Mouse (Mus musculus): ENCODE results near the gene Gm28845.
"Not testable (repeated sequence)": the region's sequence is repeated elsewhere in the genome, so short reads cannot be mapped to it uniquely, and the experiment has no call there.

The Gm28845 gene

GRCm38 (mm10) chr1:65107654-65108279 lies 11.6 kb downstream of the Gm28845 start:
- no peak for DNase-seq (ENCODE audit: low read depth, low spot score)

- no peak for DNase-seq (ENCODE audit: low read depth, low spot score)
Observed at GRCm38 (mm10) chr1:65103273-65103672, 16.1 kb downstream of the Gm28845 start, which contains the start of gene Cryga. Gene Cryga, minus strand, starts transcription at chr1:65103373.

DNA sequence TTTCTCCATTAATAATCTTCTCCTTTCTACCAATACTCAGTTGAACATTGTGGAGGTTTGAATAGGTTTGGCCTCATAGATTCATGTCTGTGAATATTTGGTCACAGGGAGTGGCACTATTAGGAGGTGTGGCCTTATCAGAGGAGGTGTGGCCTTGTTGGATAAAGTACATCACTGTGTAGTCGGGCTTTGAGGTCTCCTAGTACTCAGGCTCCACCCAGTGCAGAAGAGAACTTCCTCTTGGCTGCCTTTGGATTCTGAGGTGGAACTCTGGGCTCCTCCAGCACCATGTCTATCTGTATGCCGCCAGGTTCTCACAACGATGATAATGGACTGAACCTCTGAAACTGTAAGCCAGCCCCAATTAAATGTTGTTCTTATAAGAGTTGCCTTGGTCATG lies 22.4 kb downstream of the Gm28845 start:
- DNase-seq (ENCODE audit: low read depth, low spot score), result no peak

GRCm38 (mm10) chr1:65091566-65091965 lies 27.8 kb downstream of the Gm28845 start:
- DNase-seq (ENCODE audit: low read depth, low spot score), result no peak

DNA sequence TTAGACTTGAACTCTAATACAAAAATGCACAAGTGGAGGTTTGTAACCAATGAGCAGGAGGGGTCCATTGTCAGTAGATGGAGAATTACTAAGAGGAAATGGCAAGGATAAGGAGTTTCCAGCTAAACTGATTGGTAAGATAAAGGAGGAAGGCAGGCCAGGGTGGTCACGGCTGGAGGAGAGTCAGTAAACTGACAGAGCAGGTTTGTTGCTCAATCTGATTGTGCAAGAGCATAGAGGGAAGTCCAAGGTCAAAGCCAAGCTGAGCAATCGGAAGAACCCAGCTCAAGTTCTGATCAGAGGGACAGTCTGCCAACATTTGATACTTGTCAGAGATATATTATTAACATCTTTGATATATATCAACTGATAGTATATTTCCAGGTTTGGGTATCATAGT lies 29.0 kb downstream of the Gm28845 start:
- DNase-seq (ENCODE audit: low read depth, low spot score), result no peak

DNA sequence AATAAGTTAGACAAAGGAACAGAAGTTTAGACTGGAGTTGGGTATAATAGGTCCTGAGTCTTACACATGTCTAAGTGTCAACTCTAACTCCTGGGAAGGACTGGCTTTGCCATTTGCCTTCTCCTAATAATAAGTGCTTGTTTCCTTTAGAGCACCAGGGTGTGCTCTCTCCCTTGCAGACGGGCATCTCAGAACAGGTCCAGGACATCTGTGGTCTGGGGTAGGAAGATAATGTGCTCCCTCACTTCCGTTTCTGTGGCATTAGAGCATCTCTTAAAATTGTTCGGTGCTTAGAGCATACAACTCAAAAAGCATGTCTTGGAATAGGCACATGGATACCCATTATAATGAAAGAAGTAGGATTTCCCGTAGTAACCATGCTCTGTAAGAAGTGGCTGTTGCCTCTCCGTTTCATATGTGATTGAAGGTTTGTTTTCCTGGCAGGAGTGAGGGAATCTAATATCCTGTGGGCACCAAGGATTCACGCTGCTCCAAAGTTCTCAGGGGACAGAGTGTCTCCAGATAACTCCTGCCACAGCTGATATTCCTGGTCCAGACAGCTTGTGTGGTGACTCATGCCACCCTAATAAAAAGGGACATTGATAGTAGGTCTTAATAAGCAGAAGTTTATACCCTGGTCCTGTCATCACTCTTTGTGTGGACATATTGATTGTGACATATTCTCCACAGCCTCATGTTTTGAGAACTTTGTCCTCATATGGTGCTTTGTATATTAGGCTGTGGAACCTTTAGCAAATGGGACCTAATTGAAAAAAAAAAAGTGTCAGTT lies 30.6 kb downstream of the Gm28845 start:
- DNase-seq (ENCODE audit: low read depth, low spot score), result no peak

DNA sequence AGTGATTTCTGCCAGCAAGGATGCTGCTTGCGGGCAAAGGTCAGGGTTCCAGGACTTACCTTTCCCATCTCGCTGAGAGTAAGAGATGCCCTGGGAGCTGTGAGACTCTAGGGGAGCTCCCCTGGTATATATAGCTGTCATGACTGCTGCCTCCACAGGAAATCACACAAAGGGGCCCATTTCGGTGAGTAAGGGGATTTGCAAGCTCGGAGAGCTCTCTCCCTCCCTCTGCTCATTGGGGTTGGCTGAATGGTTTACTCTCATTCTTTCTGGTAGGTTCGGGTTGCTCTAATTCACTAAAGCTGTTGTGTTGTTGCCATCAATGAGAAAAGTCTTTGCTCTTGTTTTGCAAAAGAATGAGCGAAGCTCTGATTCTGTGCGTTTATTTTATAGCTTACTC lies 37.2 kb downstream of the Gm28845 start, which contains the start of gene Crygb:
Crygb (minus strand) TSS at position 101 of the 400 bp plus-strand sequence.
- DNase-seq (ENCODE audit: low read depth, low spot score), result no peak

GRCm38 (mm10) chr1:65075607-65076006 lies 43.8 kb downstream of the Gm28845 start:
- DNase-seq (ENCODE audit: low read depth, low spot score), result no peak

GRCm38 (mm10) chr1:65073589-65073988 lies 45.8 kb downstream of the Gm28845 start, which contains the start of gene Crygc:
Gene Crygc, minus strand, starts transcription at chr1:65073689.
- DNase-seq (ENCODE audit: low read depth, low spot score), result no peak

GRCm38 (mm10) chr1:65067842-65068241 lies 51.5 kb downstream of the Gm28845 start:
- no peak for DNase-seq (ENCODE audit: low read depth, low spot score)

DNA sequence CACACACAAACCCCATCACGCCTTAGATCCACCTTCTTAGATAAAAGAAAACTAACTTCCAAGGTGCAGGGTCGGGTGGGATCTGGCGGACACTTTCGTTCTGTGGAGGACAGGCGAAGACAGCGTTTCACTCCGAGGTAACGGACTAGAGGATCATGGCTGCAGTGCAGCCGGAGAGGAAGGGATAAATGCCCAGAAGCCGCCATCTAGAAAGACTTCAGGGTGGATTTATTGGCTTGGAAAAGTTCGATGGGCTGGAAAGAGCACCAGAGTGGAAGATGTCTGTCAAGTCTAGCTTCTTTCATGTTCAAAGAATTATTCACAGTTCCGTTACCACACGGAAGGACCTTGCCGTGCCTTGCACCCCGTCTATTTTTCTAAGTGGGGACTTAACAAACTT lies 55.2 kb downstream of the Gm28845 start:
- DNase-seq (ENCODE audit: low read depth, low spot score), result no peak

DNA sequence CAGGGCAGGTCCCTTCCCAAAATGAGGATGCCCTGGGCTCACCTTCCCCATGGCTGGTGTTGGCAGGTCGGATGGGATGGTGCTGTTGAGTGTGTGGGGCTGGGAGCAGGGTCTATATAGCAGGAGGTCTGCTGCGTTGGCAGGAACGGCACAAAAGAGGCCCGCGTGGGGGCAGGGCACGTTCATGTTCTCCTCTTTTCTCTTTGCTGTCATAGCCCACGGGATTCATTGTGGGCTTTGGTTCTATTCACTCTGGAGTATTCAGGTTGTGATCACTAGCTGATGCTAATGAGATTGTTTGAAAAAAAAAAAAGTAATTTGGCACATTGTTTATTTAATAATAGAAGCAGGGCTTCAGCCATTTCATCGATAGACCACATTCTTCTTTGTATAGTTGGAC lies 56.0 kb downstream of the Gm28845 start, which contains the start of gene Crygd:
Crygd (minus strand) TSS at position 101 of the 400 bp plus-strand sequence.
- no peak for DNase-seq (ENCODE audit: low read depth, low spot score)

GRCm38 (mm10) chr1:65052140-65052539 lies 67.2 kb downstream of the Gm28845 start:
- DNase-seq (ENCODE audit: low read depth, low spot score), result no peak

- no peak for DNase-seq (ENCODE audit: low read depth, low spot score)
Observed at GRCm38 (mm10) chr1:65051696-65052095, 67.7 kb downstream of the Gm28845 start.

DNA sequence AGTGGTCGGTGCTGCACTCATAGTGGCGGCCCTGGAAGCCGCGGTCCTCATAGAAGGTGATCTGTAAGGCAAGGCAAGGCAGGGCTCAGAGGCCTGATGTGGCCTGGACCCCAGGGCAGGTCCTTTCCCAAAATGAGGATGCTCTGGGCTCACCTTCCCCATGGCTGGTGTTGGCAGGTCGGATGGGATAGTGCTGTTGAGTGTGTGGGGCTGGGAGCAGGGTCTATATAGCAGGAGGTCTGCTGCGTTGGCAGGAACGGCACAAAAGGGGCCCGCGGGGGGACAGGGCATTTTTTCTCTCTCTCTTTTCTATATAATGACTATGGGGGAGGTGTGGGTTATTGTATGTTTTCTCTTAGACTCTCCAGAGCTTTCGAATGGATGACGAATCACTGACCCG lies 68.4 kb downstream of the Gm28845 start, which contains the start of gene Cryge:
Cryge (minus strand) TSS at position 198 of the 400 bp plus-strand sequence.
- DNase-seq (ENCODE audit: low read depth, low spot score), result not testable (repeated sequence)

Data from mesoderm, embryonic 11.5 days (tissue).